Mouse (Mus musculus) A20 (cell line): ENCODE data around the gene Vmn1r151.
"Not testable (repeated sequence)": the region's sequence is repeated elsewhere in the genome, so short reads cannot be mapped to it uniquely, and the experiment has no call there.

ENCODE experiments used
- DNase-seq: peaks from one replicate; pipeline ENCODE4 v3.0.0-alpha.2; 2011; ENCODE audit warnings: low read depth, low spot score

Gene Vmn1r151

DNA sequence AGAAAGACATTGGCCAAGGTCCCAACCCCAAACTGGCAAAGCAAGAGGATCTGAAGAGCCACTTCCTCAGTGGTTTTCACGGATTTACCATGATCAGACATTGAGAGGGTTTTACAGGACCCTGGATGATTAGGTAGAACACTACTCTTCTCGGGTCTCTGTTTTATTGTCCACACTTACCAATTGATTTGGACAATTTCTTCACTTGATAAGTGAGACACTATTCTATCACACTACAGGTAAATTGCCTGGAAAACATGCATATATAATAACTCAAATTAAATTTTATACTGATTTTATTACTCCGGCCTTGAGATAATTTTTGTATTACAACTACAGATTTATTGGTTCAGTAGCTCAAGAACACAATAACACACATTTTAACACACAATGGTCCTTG, at the start of gene Vmn1r151:
Gene Vmn1r151, minus strand, starts transcription at position 101 of the 400 bp plus-strand sequence.
- DNase-seq, result not testable (repeated sequence)

- DNase-seq, result not testable (repeated sequence)
Observed at GRCm38 (mm10) chr7:22534787-22535186, 35.3 kb upstream of the Vmn1r151 start, which contains the start of gene Gm8677. Gm8677 (minus strand) TSS chr7:22534887.

DNA sequence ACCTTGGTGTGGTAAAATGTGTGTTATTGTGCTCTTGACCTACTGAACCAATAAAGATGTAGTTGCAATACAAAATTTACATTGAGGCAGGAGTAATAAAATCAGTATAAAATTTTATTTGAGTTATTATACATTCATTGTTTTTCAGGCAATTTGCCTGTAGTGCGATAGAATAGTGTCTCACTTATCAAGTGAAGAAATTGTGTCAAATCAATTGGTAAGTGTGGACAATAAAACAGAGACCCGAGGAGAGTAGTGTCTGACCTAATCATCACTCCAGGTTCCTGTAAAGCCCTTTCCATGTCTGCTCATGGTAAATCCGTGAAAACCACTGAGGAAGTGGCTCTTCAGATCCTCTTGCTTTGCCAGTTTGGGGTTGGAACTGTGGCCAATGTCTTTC, 23.2 kb upstream of the Vmn1r151 start, which contains the start of gene Vmn1r152:
Gene Vmn1r152, plus strand, starts transcription at position 301 of the 400 bp plus-strand sequence.
- DNase-seq, result not testable (repeated sequence)

DNA sequence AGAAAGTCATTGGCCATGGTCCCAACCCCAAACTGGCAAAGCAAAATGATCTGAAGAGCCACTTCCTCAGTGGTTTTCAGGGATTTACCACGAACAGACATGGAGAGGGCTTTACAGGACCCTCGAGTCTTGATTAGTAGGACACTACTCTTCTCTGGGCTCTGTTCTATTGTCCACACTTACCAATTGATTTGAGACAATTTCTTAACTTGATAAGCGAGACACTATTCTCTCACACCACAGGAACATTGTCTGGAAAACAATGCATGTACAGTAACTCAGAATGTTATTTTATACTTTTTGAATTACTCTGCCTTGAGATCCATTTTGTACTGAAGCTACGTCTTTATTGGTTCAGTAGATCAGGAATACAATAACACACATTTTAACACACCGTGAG, 35.5 kb downstream of the Vmn1r151 start, which contains the start of gene Gm10665:
Gene Gm10665, minus strand, starts transcription at position 101 of the 400 bp plus-strand sequence.
- not testable (repeated sequence) for DNase-seq
